Mouse (Mus musculus) myocyte (in vitro differentiated cells): ENCODE measurements around the gene Mak. TPM values are rescaled to one million over a fixed set of nuclear protein-coding genes. Genes with fewer than 3 reads are reported as not detected.

Experiments
- H3K27me3 ChIP-seq: one replicate; pipeline ENCODE4 v1.6.1; 2011; ENCODE audit not compliant: control insufficient read depth, insufficient read depth, insufficient read length
- H3K36me3 ChIP-seq: one replicate; pipeline ENCODE4 v1.6.1; 2011; ENCODE audit not compliant: control insufficient read depth, insufficient read depth
- H3K4me2 ChIP-seq: one replicate; pipeline ENCODE4 v1.6.1; 2011; ENCODE audit warnings: low read depth, control low read depth
- H3K4me3 ChIP-seq: one replicate; pipeline ENCODE4 v1.5.1; 2011; ENCODE audit warnings: mild to moderate bottlenecking, control low read depth, moderate library complexity
- H3K79me2 ChIP-seq: one replicate; pipeline ENCODE4 v1.6.1; 2011; ENCODE audit not compliant: control insufficient read depth, insufficient read depth
- H3ac ChIP-seq: one replicate; pipeline ENCODE4 v1.6.1; 2011; ENCODE audit not compliant: control insufficient read depth, insufficient read length
- CEBPB ChIP-seq: IDR thresholded peaks from 2 replicates; pipeline ENCODE4 v1.6.1; 2011; ENCODE audit warnings: mild to moderate bottlenecking, moderate library complexity; ENCODE audit not compliant: poor library complexity, insufficient read depth, severe bottlenecking
- E2F4 ChIP-seq: IDR thresholded peaks from one replicate; pipeline ENCODE4 v1.6.1; 2011; ENCODE audit warnings: mild to moderate bottlenecking, control low read depth, moderate library complexity; ENCODE audit not compliant: insufficient read depth
- MAX ChIP-seq: IDR thresholded peaks from one replicate; pipeline ENCODE4 v1.6.1; 2011; ENCODE audit warnings: low read depth, mild to moderate bottlenecking, control low read depth
- MYOD1 ChIP-seq, 3 experiments: IDR thresholded peaks; one replicate each; pipeline ENCODE4 v1.6.1; 2011; ENCODE audit warnings: control low read depth in 2 of 3, low read depth in 2 of 3, mild to moderate bottlenecking in 2 of 3, moderate library complexity in 1 of 3; ENCODE audit not compliant: insufficient read length in 2 of 3, control insufficient read depth in 1 of 3
- MYOG ChIP-seq, 3 experiments: IDR thresholded peaks; one replicate each; pipeline ENCODE4 v1.6.1; 2011; ENCODE audit warnings: control low read depth in 2 of 3, low read depth in 2 of 3, mild to moderate bottlenecking in 2 of 3; ENCODE audit not compliant: insufficient read length in 2 of 3, control insufficient read depth in 1 of 3, insufficient read depth in 1 of 3
- POLR2A ChIP-seq: IDR thresholded peaks from one replicate; pipeline ENCODE4 v1.6.1; 2011; ENCODE audit warnings: low read depth, mild to moderate bottlenecking, control low read depth, moderate library complexity; ENCODE audit not compliant: insufficient read length
- POLR2AphosphoS2 ChIP-seq: IDR thresholded peaks from one replicate; pipeline ENCODE4 v1.6.1; 2011; ENCODE audit warnings: low read depth, control low read depth; ENCODE audit not compliant: insufficient read length
- REST ChIP-seq: IDR thresholded peaks from one replicate; pipeline ENCODE4 v1.6.1; 2011; ENCODE audit warnings: mild to moderate bottlenecking, control low read depth, moderate library complexity; ENCODE audit not compliant: insufficient read depth, insufficient read length
- SRF ChIP-seq: IDR thresholded peaks from one replicate; pipeline ENCODE4 v1.6.1; 2011; ENCODE audit warnings: low read depth; ENCODE audit not compliant: control insufficient read depth, insufficient read length
- TCF12 ChIP-seq: IDR thresholded peaks from one replicate; pipeline ENCODE4 v1.6.1; 2011; ENCODE audit warnings: mild to moderate bottlenecking, control low read depth; ENCODE audit not compliant: poor library complexity, insufficient read depth, severe bottlenecking
- TCF3 ChIP-seq: IDR thresholded peaks from one replicate; pipeline ENCODE4 v1.6.1; 2011; ENCODE audit warnings: low read depth, control low read depth; ENCODE audit not compliant: insufficient read length
- USF1 ChIP-seq: IDR thresholded peaks from one replicate; pipeline ENCODE4 v1.6.1; 2011; ENCODE audit warnings: low read depth, mild to moderate bottlenecking, control low read depth, moderate library complexity
- polyA plus RNA-seq: library from polyadenylated mRNA; unstranded; fragments of >200 nt; fragmentation: generic; extraction: Trizol; gene quantifications from one replicate; pipeline ENCODE4 v1.2.1, GENCODE M21; 2012; ENCODE audit warnings: missing spikeins

The Mak gene
- polyA plus RNA-seq, 1 experiment, result 0.01 TPM

GRCm38 (mm10) chr13:41113940-41114339 lies 34.4 kb upstream of the Mak start, which contains the start of gene Sycp2l:
Gene Sycp2l, plus strand, starts transcription at chr13:41114307.
- Histone ChIP-seq H3K4me2 (no peak within 1 kb of the TSS), H3ac (no peak within 1 kb of the TSS), H3K27me3 (peaks cover 32% of the 10 kb centered on the region), H3K79me2 (no peaks in the 10 kb centered on the region), H3K4me3 (no peak within 1 kb of the TSS), H3K36me3 (no peaks in the 10 kb centered on the region)
- TF ChIP-seq POLR2A, result no peak
- no peak for TF ChIP-seq POLR2AphosphoS2
- TF ChIP-seq TCF12, result no peak
- TF ChIP-seq CEBPB, result no peak
- TF ChIP-seq USF1, result no peak
- no peak for TF ChIP-seq TCF3
- no peak for TF ChIP-seq E2F4
- no peak for TF ChIP-seq REST
- TF ChIP-seq SRF, result no peak
- no peak for TF ChIP-seq MAX
- no peak for TF ChIP-seq MYOD1 (IDR thresholded peaks at IDR 0.05; ENCODE audit: control insufficient read depth in 1 of 3, insufficient read length in 2 of 3, low read depth in 2 of 3)
- no peak for TF ChIP-seq MYOG (IDR thresholded peaks at IDR 0.05; ENCODE audit: control insufficient read depth in 1 of 3, insufficient read depth in 1 of 3, insufficient read length in 2 of 3, low read depth in 2 of 3)

- Histone ChIP-seq H3K79me2 (no peaks in the 10 kb centered on the region), H3ac (no peak within 1 kb of the TSS), H3K4me3 (no peak within 1 kb of the TSS), H3K4me2 (no peak within 1 kb of the TSS), H3K36me3 (no peaks in the 10 kb centered on the region), H3K27me3 (peaks cover 39% of the 10 kb centered on the region)
- TF ChIP-seq TCF3 (no peak), POLR2AphosphoS2 (no peak), SRF (no peak), MAX (no peak), USF1 (no peak), REST (no peak), CEBPB (no peak), MYOD1 (IDR thresholded peaks at IDR 0.05; ENCODE audit: control insufficient read depth in 1 of 3, insufficient read length in 2 of 3, low read depth in 2 of 3) (no peak), MYOG (IDR thresholded peaks at IDR 0.05; ENCODE audit: control insufficient read depth in 1 of 3, insufficient read depth in 1 of 3, insufficient read length in 2 of 3, low read depth in 2 of 3) (no peak), POLR2A (no peak), TCF12 (no peak), E2F4 (no peak)
Observed at GRCm38 (mm10) chr13:41110935-41111334, 31.4 kb upstream of the Mak start, which contains the start of gene Gcm2. Gene Gcm2, minus strand, starts transcription at chr13:41111035.

- no peak overlapping the region for H3K4me2 ChIP-seq
- H3K36me3 ChIP-seq, result no peaks in the 10 kb centered on the region
- TF ChIP-seq CEBPB (no peak), MYOD1 (IDR thresholded peaks at IDR 0.05; ENCODE audit: control insufficient read depth in 1 of 3, insufficient read length in 2 of 3, low read depth in 2 of 3) (no peak), REST (no peak), POLR2A (no peak), MAX (no peak), SRF (no peak), USF1 (no peak), MYOG (IDR thresholded peaks at IDR 0.05; ENCODE audit: control insufficient read depth in 1 of 3, insufficient read depth in 1 of 3, insufficient read length in 2 of 3, low read depth in 2 of 3) (no peak)
- no peaks in the 10 kb centered on the region for H3K79me2 ChIP-seq
- peaks cover 29% of the 10 kb centered on the region for H3K27me3 ChIP-seq
- no peak overlapping the region for H3K4me3 ChIP-seq
- H3ac ChIP-seq, result no peak overlapping the region
Observed at GRCm38 (mm10) chr13:41105541-41105940, 26.0 kb upstream of the Mak start.

DNA sequence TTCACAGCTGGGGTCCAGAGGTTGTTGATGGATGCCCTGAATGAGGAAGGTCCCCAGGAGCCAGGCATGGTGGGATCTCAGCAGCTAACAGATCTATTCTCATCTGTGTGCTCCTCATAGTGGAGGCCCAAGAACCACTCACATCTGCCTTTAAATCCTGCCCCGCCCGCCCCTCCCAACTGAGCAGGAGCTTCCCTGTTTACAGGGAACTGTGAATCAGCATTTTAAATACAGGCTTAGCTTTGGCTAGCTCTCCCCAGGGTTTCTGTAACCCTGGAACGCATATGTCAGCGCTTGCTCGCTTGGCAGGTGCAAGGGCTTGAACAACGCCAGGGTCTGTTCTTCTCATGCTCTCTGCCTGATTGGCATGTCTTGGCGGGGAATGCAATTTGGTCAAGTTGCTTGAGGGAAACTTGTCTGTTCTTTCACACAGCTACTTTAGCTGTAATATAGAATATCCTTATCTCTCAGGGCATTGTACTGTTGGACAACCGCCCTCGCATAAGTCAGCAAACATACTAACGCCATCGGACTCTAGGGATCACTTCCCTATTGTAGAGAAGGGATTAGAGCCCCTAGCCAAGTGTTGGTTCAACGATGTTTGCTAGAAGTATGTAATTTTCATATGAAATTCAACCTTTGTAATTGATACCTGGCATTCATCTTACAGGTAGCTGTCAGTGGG lies 24.5 kb upstream of the Mak start:
- H3K4me2 ChIP-seq, result no peak overlapping the region
- no peaks in the 10 kb centered on the region for H3K36me3 ChIP-seq
- H3K4me3 ChIP-seq, result no peak overlapping the region
- TF ChIP-seq POLR2A (no peak), MYOG (IDR thresholded peaks at IDR 0.05; ENCODE audit: control insufficient read depth in 1 of 3, insufficient read depth in 1 of 3, insufficient read length in 2 of 3, low read depth in 2 of 3) (no peak), CEBPB (no peak), REST (no peak), TCF12 (no peak), MYOD1 (IDR thresholded peaks at IDR 0.05; ENCODE audit: control insufficient read depth in 1 of 3, insufficient read length in 2 of 3, low read depth in 2 of 3) (no peak), MAX (no peak), E2F4 (no peak)
- no peak overlapping the region for H3ac ChIP-seq
- peaks cover 24% of the 10 kb centered on the region for H3K27me3 ChIP-seq
- no peaks in the 10 kb centered on the region for H3K79me2 ChIP-seq
